Mouse (Mus musculus) neural tube, embryonic 12.5 days (tissue): Measurements from ENCODE around the gene C2cd2l. TPM values are rescaled to one million over a fixed set of nuclear protein-coding genes. Genes with fewer than 3 reads are reported as not detected.

Source experiments
- ATAC-seq: fragments of 200-750 bp; cut with Nextera tagmentation; 2 replicates; pipeline ENCODE4 v1.8.0; 2017; ENCODE audit warnings: low read depth, mild to moderate bottlenecking, moderate TSS enrichment, moderate library complexity; ENCODE audit not compliant: low FRiP score
- H3K27ac ChIP-seq: fragments of 300-500 bp; sonication (generic); 2 replicates; pipeline ENCODE4 v1.5.1; 2016
- H3K27me3 ChIP-seq: fragments of 300-500 bp; sonication (generic); replicated peaks from 2 replicates; pipeline ENCODE4 v1.6.1; 2016; ENCODE audit warnings: mild to moderate bottlenecking
- H3K36me3 ChIP-seq: fragments of 300-500 bp; sonication (generic); 2 replicates; pipeline ENCODE4 v1.6.1; 2016; ENCODE audit warnings: mild to moderate bottlenecking
- H3K4me1 ChIP-seq: fragments of 300-500 bp; sonication (generic); 2 replicates; pipeline ENCODE4 v1.6.1; 2016
- H3K4me2 ChIP-seq: fragments of 300-500 bp; sonication (generic); replicated peaks from 2 replicates; pipeline ENCODE4 v1.6.1; 2016; ENCODE audit warnings: mild to moderate bottlenecking
- H3K4me3 ChIP-seq: fragments of 300-500 bp; sonication (generic); 2 replicates; pipeline ENCODE4 v1.5.1; 2016
- H3K9ac ChIP-seq: fragments of 300-500 bp; sonication (generic); 2 replicates; pipeline ENCODE4 v1.6.1; 2016; ENCODE audit warnings: mild to moderate bottlenecking
- H3K9me3 ChIP-seq: fragments of 300-500 bp; sonication (generic); 2 replicates; pipeline ENCODE4 v1.6.1; 2016; ENCODE audit warnings: mild to moderate bottlenecking
- WGBS: fragments of 180-500 bp; shearing (Covaris S2); methylation state at CpG from one replicate; pipeline ENCODE4 v1.1.7; 2016; 5-methylcytosine and 5-hydroxymethylcytosine counted together
- microRNA-seq: library from miRNA; unstranded; fragments of <30 nt; microRNA quantifications from one replicate; pipeline ENCODE4, GENCODE M21; 2017
- polyA plus RNA-seq: library from polyadenylated mRNA; unstranded; fragments of >200 nt; fragmentation: Nextera tagmentation; extraction: Ambion mirVana; gene quantifications from 2 replicates; pipeline ENCODE4 v1.2.1, GENCODE M21; 2016

The C2cd2l gene
- polyA plus RNA-seq, 1 experiment from 2014 or later, result 26.9 TPM

GRCm38 (mm10) chr9:44283183-44283582, 36.9 kb downstream of the C2cd2l start:
- WGBS, result 76% methylated on average over 5 of the region's 5 CpGs
- Histone ChIP-seq H3K9ac (no peak overlapping the region), H3K4me2 (no peak overlapping the region), H3K9me3 (no peaks in the 10 kb centered on the region), H3K4me3 (no peak overlapping the region), H3K27me3 (peaks cover 8% of the 10 kb centered on the region; the same call in 1 of the 2 replicates), H3K36me3 (peaks cover 31% of the 10 kb centered on the region), H3K4me1 (peaks cover 23% of the 10 kb centered on the region), H3K27ac (no peak overlapping the region)
- ATAC-seq, result no peak

GRCm38 (mm10) chr9:44269973-44270372, 50.1 kb downstream of the C2cd2l start:
- Histone ChIP-seq H3K9me3 (no peaks in the 10 kb centered on the region), H3K27me3 (no peaks in the 10 kb centered on the region), H3K4me2 (no peak overlapping the region), H3K9ac (no peak overlapping the region), H3K4me1 (peaks cover 10% of the 10 kb centered on the region; the same call in 1 of the 2 replicates), H3K4me3 (no peak overlapping the region), H3K36me3 (peaks cover 9% of the 10 kb centered on the region; the same call in 1 of the 2 replicates), H3K27ac (no peak overlapping the region)
- WGBS, result 87% methylated on average over 4 of the region's 4 CpGs
- no peak for ATAC-seq

- H3K4me1 ChIP-seq, result peaks cover 10% of the 10 kb centered on the region; the same call in 1 of the 2 replicates
- H3K36me3 ChIP-seq, result 0 out of 2 replicates have a peak, but pooled peaks cover 1% of the 10 kb centered on the region
- no peak for ATAC-seq
- H3K9ac ChIP-seq, result no peak overlapping the region
- WGBS, result 82% methylated on average over 3 of the region's 3 CpGs
- H3K27me3 ChIP-seq, result no peaks in the 10 kb centered on the region
- H3K27ac ChIP-seq, result no peak overlapping the region
- H3K4me3 ChIP-seq, result no peak overlapping the region
- H3K9me3 ChIP-seq, result no peaks in the 10 kb centered on the region
- no peak overlapping the region for H3K4me2 ChIP-seq
Observed at GRCm38 (mm10) chr9:44269077-44269476, 51.0 kb downstream of the C2cd2l start.

GRCm38 (mm10) chr9:44268432-44268831, 51.7 kb downstream of the C2cd2l start, which contains the start of gene Nlrx1:
Gene Nlrx1, minus strand, starts transcription at chr9:44268599.
- Histone ChIP-seq H3K36me3 (no peaks in the 10 kb centered on the region), H3K4me2 (peak within 1 kb of the TSS; percentile 75), H3K27ac (no peak within 1 kb of the TSS), H3K27me3 (no peaks in the 10 kb centered on the region; the same call in 1 of the 2 replicates), H3K4me1 (peaks cover 10% of the 10 kb centered on the region; the same call in 1 of the 2 replicates), H3K4me3 (peak within 1 kb of the TSS; percentile 42), H3K9ac (peak within 1 kb of the TSS; percentile 68), H3K9me3 (no peaks in the 10 kb centered on the region)
- no peak; the same call in 1 of the 2 replicates for ATAC-seq
- WGBS, result 86% methylated on average over 6 of the region's 6 CpGs

- no peak overlapping the region for H3K27ac ChIP-seq
- H3K4me3 ChIP-seq, result peak overlapping the region; percentile 42
- H3K27me3 ChIP-seq, result no peaks in the 10 kb centered on the region; the same call in 1 of the 2 replicates
- H3K36me3 ChIP-seq, result no peaks in the 10 kb centered on the region
- peak overlapping the region; percentile 68 for H3K9ac ChIP-seq
- 7% methylated on average over 28 of the region's 28 CpGs for WGBS
- H3K9me3 ChIP-seq, result no peaks in the 10 kb centered on the region
- peak overlapping the region; percentile 75 for H3K4me2 ChIP-seq
- peak; percentile 84 for ATAC-seq
- peaks cover 10% of the 10 kb centered on the region; the same call in 1 of the 2 replicates for H3K4me1 ChIP-seq
Observed at GRCm38 (mm10) chr9:44268027-44268360, 52.1 kb downstream of the C2cd2l start.

GRCm38 (mm10) chr9:44267319-44268026, 52.6 kb downstream of the C2cd2l start:
- Histone ChIP-seq H3K4me1 (peaks cover 10% of the 10 kb centered on the region; the same call in 1 of the 2 replicates), H3K9me3 (no peaks in the 10 kb centered on the region), H3K4me2 (peak overlapping the region; percentile 75), H3K9ac (peak overlapping the region; percentile 68), H3K27ac (no peak overlapping the region), H3K36me3 (no peaks in the 10 kb centered on the region), H3K4me3 (peak overlapping the region; percentile 42), H3K27me3 (no peaks in the 10 kb centered on the region; the same call in 1 of the 2 replicates)
- WGBS, result 10% methylated on average over 23 of the region's 23 CpGs
- peak; percentile 43 for ATAC-seq

- H3K27me3 ChIP-seq, result no peaks in the 10 kb centered on the region; the same call in 1 of the 2 replicates
- H3K4me2 ChIP-seq, result no peak overlapping the region
- WGBS, result 66% methylated on average over 8 of the region's 8 CpGs
- H3K9ac ChIP-seq, result no peak overlapping the region
- ATAC-seq, result no peak
- no peak overlapping the region for H3K27ac ChIP-seq
- peaks cover 10% of the 10 kb centered on the region; the same call in 1 of the 2 replicates for H3K4me1 ChIP-seq
- H3K36me3 ChIP-seq, result no peaks in the 10 kb centered on the region
- no peak overlapping the region for H3K4me3 ChIP-seq
- H3K9me3 ChIP-seq, result no peaks in the 10 kb centered on the region
Observed at GRCm38 (mm10) chr9:44266478-44267226, 53.4 kb downstream of the C2cd2l start.

- H3K4me1 ChIP-seq, result no peaks in the 10 kb centered on the region
- no peaks in the 10 kb centered on the region; the same call in 1 of the 2 replicates for H3K27me3 ChIP-seq
- no peak overlapping the region for H3K27ac ChIP-seq
- peak overlapping the region; percentile 21; the same call in 1 of the 2 replicates for H3K9ac ChIP-seq
- 79% methylated on average over 14 of the region's 14 CpGs for WGBS
- no peak for ATAC-seq
- H3K4me3 ChIP-seq, result no peak overlapping the region
- no peak overlapping the region for H3K4me2 ChIP-seq
- no peaks in the 10 kb centered on the region for H3K9me3 ChIP-seq
- H3K36me3 ChIP-seq, result no peaks in the 10 kb centered on the region
Observed at GRCm38 (mm10) chr9:44261388-44261787, 58.7 kb downstream of the C2cd2l start.

Small RNA genes lying within 50 kb of the gene (microRNA-seq; reads per million reads assigned to microRNA genes)
- not detected for gene Gm44335

Other genes starting within 250 kb of the C2cd2l start
- 0.18 TPM in 1 of 2 replicates, not detected in the other for gene Mfrp, start 218.6 kb downstream of the C2cd2l start, polyA plus RNA-seq
- gene C1qtnf5, start 213.0 kb downstream of the C2cd2l start, polyA plus RNA-seq, result 0.43 and 0.74 TPM in 2 replicates
- 0.18 and 0.51 TPM in 2 replicates for gene Gm49380, start 206.8 kb downstream of the C2cd2l start, polyA plus RNA-seq
- 57.4 and 59.2 TPM in 2 replicates for gene Rnf26, start 206.8 kb downstream of the C2cd2l start, polyA plus RNA-seq
- 19.2 and 19.4 TPM in 2 replicates for gene Mcam, start 185.8 kb downstream of the C2cd2l start, polyA plus RNA-seq
- gene Cbl, start 86.2 kb downstream of the C2cd2l start, polyA plus RNA-seq, result 22.1 and 25.5 TPM in 2 replicates
- not detected in 2 replicates for gene Ccdc153, start 79.6 kb downstream of the C2cd2l start, polyA plus RNA-seq
- gene Pdzd3, start 68.8 kb downstream of the C2cd2l start, polyA plus RNA-seq, result 0.09 and 0.14 TPM in 2 replicates
- gene Nlrx1, start 51.7 kb downstream of the C2cd2l start, polyA plus RNA-seq, result 3.7 and 3.8 TPM in 2 replicates
- gene Abcg4, start 31.7 kb downstream of the C2cd2l start, polyA plus RNA-seq, result 12.2 and 13.8 TPM in 2 replicates
- gene Hinfp, start 14.6 kb downstream of the C2cd2l start, polyA plus RNA-seq, result 31.2 and 33.5 TPM in 2 replicates
- gene Dpagt1, start 5.7 kb upstream of the C2cd2l start, polyA plus RNA-seq, result 34.6 and 39.1 TPM in 2 replicates
- gene H2afx, start 14.4 kb upstream of the C2cd2l start, polyA plus RNA-seq, result 281 and 302 TPM in 2 replicates
- gene Hmbs, start 23.9 kb upstream of the C2cd2l start, polyA plus RNA-seq, result 92.8 and 95.0 TPM in 2 replicates
- gene Vps11, start 41.4 kb upstream of the C2cd2l start, polyA plus RNA-seq, result 36.9 and 37.8 TPM in 2 replicates
- gene Hyou1, start 59.2 kb upstream of the C2cd2l start, polyA plus RNA-seq, result 31.0 and 33.0 TPM in 2 replicates
- gene Slc37a4, start 76.6 kb upstream of the C2cd2l start, polyA plus RNA-seq, result 44.1 and 45.5 TPM in 2 replicates
- gene Rps25, start 86.9 kb upstream of the C2cd2l start, polyA plus RNA-seq, result 1,233 and 1,284 TPM in 2 replicates
- 266 and 275 TPM in 2 replicates for gene Trappc4, start 87.3 kb upstream of the C2cd2l start, polyA plus RNA-seq
- 30.6 and 35.7 TPM in 2 replicates for gene Ccdc84, start 98.3 kb upstream of the C2cd2l start, polyA plus RNA-seq
- gene Foxr1, start 120.9 kb upstream of the C2cd2l start, polyA plus RNA-seq, result not detected in 2 replicates
- 0.35 TPM in 1 of 2 replicates, not detected in the other for gene Upk2, start 134.7 kb upstream of the C2cd2l start, polyA plus RNA-seq
- 9.3 and 10.9 TPM in 2 replicates for gene Bcl9l, start 162.5 kb upstream of the C2cd2l start, polyA plus RNA-seq
- gene Cxcr5, start 241.6 kb upstream of the C2cd2l start, polyA plus RNA-seq, result not detected in 2 replicates